In genomic region chr17:64917830-64918229, GRCm38 (mm10) we compare ENCODE assay signal across 22 mouse cellular contexts.
A peak's percentile ranks its signal among the peaks of the same experiment; 100 is the strongest.
DNase-seq lines count a peak whose midpoint lies in the region; TF ChIP-seq lines count a peak whose summit lies in the region.
"Had no signal": no experiment of that assay in that cellular context is flagged by ENCODE, and none has a peak within 500 bp of the region (broad histone marks: within the 10 kb centered on the region; RNA-seq: fewer than 3 reads in every experiment).

No protein-coding gene starts in this region.

- H3K27me3 ChIP-seq in kidney, adult 2 months (replicated peaks; ENCODE audit: control insufficient read depth, insufficient read depth, low read length): no peaks in the 10 kb centered on the region
- no peaks in the 10 kb centered on the region for H3K27me3 ChIP-seq in MEL (ENCODE audit: control insufficient read depth in 1 of 2, insufficient read depth in 2 of 2, low read length in 2 of 2)
- H3K27me3 ChIP-seq: embryonic facial prominence, embryonic 12.5 days; embryonic facial prominence, embryonic 15.5 days; forebrain, embryonic 12.5 days; forebrain, embryonic 15.5 days; heart, embryonic 13.5 days; hindbrain, embryonic 12.5 days; hindbrain, embryonic 15.5 days had no signal

- H3K9ac ChIP-seq in MEL (ENCODE audit: control insufficient read depth, low read depth, low read length, poor library complexity, severe bottlenecking): no peak overlapping the region
- H3K9ac ChIP-seq: embryonic facial prominence, embryonic 12.5 days; embryonic facial prominence, embryonic 15.5 days; forebrain, embryonic 12.5 days; forebrain, embryonic 15.5 days; heart, embryonic 13.5 days; hindbrain, embryonic 12.5 days; hindbrain, embryonic 15.5 days had no signal

- DNase-seq in kidney, adult 2 months: peak; percentile 10
- DNase-seq in kidney, adult 8-10 months: no peak
- DNase-seq in MEL (ENCODE audit: low read depth, low spot score) (peak; percentile 55), MN1 (ENCODE audit: low spot score) (peak; percentile 63)
- no peak for DNase-seq in layer of hippocampus, adult 9-11 months
- no peak for DNase-seq in cerebellum, postnatal 25 days
- DNase-seq: adrenal gland, adult 2 months; adrenal gland, postnatal 36 days; cerebellum, adult 18-20 months; cerebellum, adult 9-10 months; cerebellum, postnatal 14 days; gastrocnemius, postnatal 25 days; heart, adult 2 months; heart, postnatal 14 days had no signal

- H3K36me3 ChIP-seq in kidney, adult 2 months (ENCODE audit: control insufficient read depth, insufficient read depth, low read length): no peaks in the 10 kb centered on the region
- peaks cover 0 to 2% of the 10 kb centered on the region in 2 experiments; a peak in 2 of 4 replicates for H3K36me3 ChIP-seq in MEL (ENCODE audit: control insufficient read depth in 1 of 2, insufficient read depth in 2 of 2, low read length in 2 of 2)
- H3K36me3 ChIP-seq: embryonic facial prominence, embryonic 12.5 days; embryonic facial prominence, embryonic 15.5 days; forebrain, embryonic 12.5 days; forebrain, embryonic 15.5 days; heart, embryonic 10.5 days; heart, embryonic 13.5 days; hindbrain, embryonic 12.5 days; hindbrain, embryonic 15.5 days had no signal

- 66% methylated on average over 4 of the region's 4 CpGs for WGBS in kidney, adult 2 months

- TF ChIP-seq EP300 in MEL (IDR thresholded peaks at IDR 0.05; ENCODE audit: low read depth in 1 of 2, low read length in 2 of 2): no peak

- no peak for TF ChIP-seq POLR2A in kidney, adult 2 months (IDR thresholded peaks at IDR 0.05; ENCODE audit: low read depth, low read length)
- TF ChIP-seq POLR2A in MEL (IDR thresholded peaks at IDR 0.05; ENCODE audit: control insufficient read depth in 1 of 2, insufficient read depth in 1 of 2, low read depth in 1 of 2, low read length in 2 of 2, poor library complexity in 1 of 2): no peak

- TF ChIP-seq RAD21 in MEL (IDR thresholded peaks at IDR 0.05; ENCODE audit: low read depth, low read length): no peak

- H3K9me3 ChIP-seq in MEL (replicated peaks; ENCODE audit: insufficient read depth, low read length): no peaks in the 10 kb centered on the region
- H3K9me3 ChIP-seq: embryonic facial prominence, embryonic 12.5 days; embryonic facial prominence, embryonic 15.5 days; forebrain, embryonic 12.5 days; forebrain, embryonic 15.5 days; heart, embryonic 10.5 days; heart, embryonic 13.5 days; hindbrain, embryonic 12.5 days; hindbrain, embryonic 15.5 days had no signal

- no peak overlapping the region for H3K4me3 ChIP-seq in kidney, adult 2 months (ENCODE audit: insufficient read depth, low read depth, low read length)
- no peak overlapping the region for H3K4me3 ChIP-seq in MEL (ENCODE audit: control insufficient read depth in 1 of 2, insufficient read depth in 1 of 2, low read depth in 2 of 2, low read length in 2 of 2)
- H3K4me3 ChIP-seq: embryonic facial prominence, embryonic 12.5 days; embryonic facial prominence, embryonic 15.5 days; forebrain, embryonic 12.5 days; forebrain, embryonic 15.5 days; heart, adult 2 months; heart, embryonic 10.5 days; heart, embryonic 13.5 days; hindbrain, embryonic 12.5 days; hindbrain, embryonic 15.5 days had no signal

- TF ChIP-seq CTCF in kidney, adult 2 months (conservative IDR thresholded peaks at IDR 0.05; ENCODE audit: insufficient read depth, insufficient read length, low read depth, low read length): no peak
- TF ChIP-seq CTCF in MEL (IDR thresholded peaks at IDR 0.05 in 2 of 3, conservative IDR thresholded peaks at IDR 0.05 in 1 of 3; ENCODE audit: control insufficient read depth in 1 of 3, insufficient read depth in 1 of 3, low read depth in 2 of 3, low read length in 3 of 3, poor library complexity in 1 of 3, severe bottlenecking in 1 of 3): no peak

- H3K79me2 ChIP-seq in MEL (ENCODE audit: control insufficient read depth, insufficient read depth, low read length, poor library complexity): no peaks in the 10 kb centered on the region

- peaks cover 3% of the 10 kb centered on the region; the same call in 1 of the 2 replicates for H3K4me1 ChIP-seq in kidney, adult 2 months (ENCODE audit: control insufficient read depth, insufficient read depth, low read length)
- H3K4me1 ChIP-seq in MEL (ENCODE audit: control insufficient read depth in 1 of 2, insufficient read depth in 2 of 2, low read length in 2 of 2): peaks cover 0 to 7% of the 10 kb centered on the region in 2 experiments; a peak in 3 of 4 replicates

- H3K27ac ChIP-seq in kidney, adult 2 months (ENCODE audit: insufficient read depth, low read depth, low read length): no peak overlapping the region
- no peak overlapping the region for H3K27ac ChIP-seq in MEL (ENCODE audit: control insufficient read depth, low read depth, low read length)
- H3K27ac ChIP-seq: embryonic facial prominence, embryonic 12.5 days; embryonic facial prominence, embryonic 15.5 days; forebrain, embryonic 12.5 days; forebrain, embryonic 15.5 days; heart, adult 2 months; heart, embryonic 10.5 days; heart, embryonic 13.5 days; hindbrain, embryonic 12.5 days; hindbrain, embryonic 15.5 days had no signal

TF ChIP-seq in MEL, 35 proteins besides CTCF, POLR2A, EP300 and RAD21:
- TF ChIP-seq USF1 (IDR thresholded peaks at IDR 0.05; ENCODE audit: low read depth, low read length) (no peak), CHD2 (IDR thresholded peaks at IDR 0.05; ENCODE audit: low read length) (no peak), SIN3A (IDR thresholded peaks at IDR 0.05; ENCODE audit: low read length) (peak; percentile 30; the same call in 1 of the 2 replicates), MYB (IDR thresholded peaks at IDR 0.05; ENCODE audit: low read depth, low read length) (no peak), GATA1 (IDR thresholded peaks at IDR 0.05; ENCODE audit: low read depth, low read length) (peak; percentile 36; the same call in 1 of the 2 replicates), TAL1 (IDR thresholded peaks at IDR 0.05; ENCODE audit: low read length) (no peak), KAT2A (conservative IDR thresholded peaks at IDR 0.05; ENCODE audit: low read depth, low read length) (no peak), ZMIZ1 (IDR thresholded peaks at IDR 0.05; ENCODE audit: low read depth, low read length) (no peak), E2F4 (IDR thresholded peaks at IDR 0.05; ENCODE audit: borderline replicate concordance, low read depth, low read length) (no peak), POLR2AphosphoS2 (IDR thresholded peaks at IDR 0.05; ENCODE audit: low read length) (no peak), MEF2A (IDR thresholded peaks at IDR 0.05; ENCODE audit: extremely low read depth, insufficient replicate concordance, low read depth, low read length, poor library complexity, severe bottlenecking) (no peak), NRF1 (IDR thresholded peaks at IDR 0.05; ENCODE audit: insufficient read depth, low read depth, low read length, poor library complexity, severe bottlenecking) (no peak)

Comparison
In these comparisons a context has a peak if more than half of its experiments do, and no peak if none do; other contexts are left out.
1. DNase-seq: peak in kidney, adult 2 months (single experiment), MEL (single experiment) and MN1 (single experiment); none in kidney, adult 8-10 months (0 of 2), layer of hippocampus, adult 9-11 months (single experiment) and cerebellum, postnatal 25 days (0 of 2).